Mouse (Mus musculus) retina, postnatal 7 days (tissue): ENCODE measurements around the gene Rims1.

ENCODE experiments used
- DNase-seq: peaks from one replicate; pipeline ENCODE4 v3.0.0-alpha.2; 2012; ENCODE audit warnings: low read depth, low spot score

Rims1 gene

GRCm38 (mm10) chr1:22377062-22377461 lies 428.7 kb downstream of the Rims1 start:
- no peak for DNase-seq

GRCm38 (mm10) chr1:22356209-22356608 lies 449.6 kb downstream of the Rims1 start:
- no peak for DNase-seq

GRCm38 (mm10) chr1:22353687-22354086 lies 452.1 kb downstream of the Rims1 start:
- no peak for DNase-seq

- no peak for DNase-seq
Observed at GRCm38 (mm10) chr1:22338914-22339313, 466.9 kb downstream of the Rims1 start.

GRCm38 (mm10) chr1:22320941-22321676 lies 484.7 kb downstream of the Rims1 start:
- no peak for DNase-seq

- no peak for DNase-seq
Observed at GRCm38 (mm10) chr1:22315537-22315936, 490.3 kb downstream of the Rims1 start.

- DNase-seq, result no peak
Observed at GRCm38 (mm10) chr1:22311471-22311870, 494.3 kb downstream of the Rims1 start.

GRCm38 (mm10) chr1:22306519-22306918 lies 499.3 kb downstream of the Rims1 start:
- DNase-seq, result no peak

GRCm38 (mm10) chr1:22305932-22306331 lies 499.9 kb downstream of the Rims1 start:
- DNase-seq, result no peak

- no peak for DNase-seq
Observed at GRCm38 (mm10) chr1:22293953-22294352, 511.8 kb downstream of the Rims1 start.

GRCm38 (mm10) chr1:22293310-22293709 lies 512.5 kb downstream of the Rims1 start:
- no peak for DNase-seq

- no peak for DNase-seq
Observed at GRCm38 (mm10) chr1:22286807-22287206, 519.0 kb downstream of the Rims1 start.

- DNase-seq, result no peak
Observed at GRCm38 (mm10) chr1:22279954-22280353, 525.8 kb downstream of the Rims1 start.

GRCm38 (mm10) chr1:22274081-22274480 lies 531.7 kb downstream of the Rims1 start:
- no peak for DNase-seq

- DNase-seq, result no peak
Observed at GRCm38 (mm10) chr1:22270131-22270530, 535.7 kb downstream of the Rims1 start.

GRCm38 (mm10) chr1:22268581-22269359 lies 537.0 kb downstream of the Rims1 start:
- peak; percentile 48 for DNase-seq

GRCm38 (mm10) chr1:22266491-22266890 lies 539.3 kb downstream of the Rims1 start:
- no peak for DNase-seq

GRCm38 (mm10) chr1:22265528-22265927 lies 540.3 kb downstream of the Rims1 start:
- no peak for DNase-seq

- DNase-seq, result no peak
Observed at GRCm38 (mm10) chr1:22262169-22262950, 543.4 kb downstream of the Rims1 start.

- DNase-seq, result no peak
Observed at GRCm38 (mm10) chr1:22261702-22262101, 544.1 kb downstream of the Rims1 start.

GRCm38 (mm10) chr1:22260291-22260690 lies 545.5 kb downstream of the Rims1 start:
- no peak for DNase-seq

GRCm38 (mm10) chr1:22258356-22258755 lies 547.4 kb downstream of the Rims1 start:
- DNase-seq, result no peak
